Mouse (Mus musculus) kidney, embryonic 14.5 days (tissue): ENCODE results near the gene Pcyt2. TPM values are rescaled to one million over a fixed set of nuclear protein-coding genes. Genes with fewer than 3 reads are reported as not detected.

Experiments
- ATAC-seq: fragments of 200-750 bp; cut with Nextera tagmentation; 2 replicates; pipeline ENCODE4 v1.8.0; 2017; ENCODE audit warnings: moderate number of reproducible peaks, mild to moderate bottlenecking, moderate TSS enrichment, moderate library complexity; ENCODE audit not compliant: low FRiP score, low TSS enrichment
- H3K27ac ChIP-seq: fragments of 300-500 bp; sonication (generic); 2 replicates; pipeline ENCODE4 v1.5.1; 2014; ENCODE audit warnings: low read depth, mild to moderate bottlenecking, low read length, moderate library complexity, mixed read lengths
- H3K27me3 ChIP-seq: fragments of 300-500 bp; sonication (generic); 2 replicates; pipeline ENCODE4 v1.6.1; 2014; ENCODE audit warnings: mild to moderate bottlenecking, low read length; ENCODE audit not compliant: control insufficient read depth, insufficient read depth
- H3K36me3 ChIP-seq: fragments of 300-500 bp; sonication (generic); 2 replicates; pipeline ENCODE4 v1.6.1; 2014; ENCODE audit warnings: low read length, mixed read lengths; ENCODE audit not compliant: control insufficient read depth, insufficient read depth
- H3K4me1 ChIP-seq: fragments of 300-500 bp; sonication (generic); 2 replicates; pipeline ENCODE4 v1.6.1; 2014; ENCODE audit warnings: low read length, mixed read lengths; ENCODE audit not compliant: control insufficient read depth, insufficient read depth
- H3K4me2 ChIP-seq: fragments of 300-500 bp; sonication (generic); replicated peaks from 2 replicates; pipeline ENCODE4 v1.6.1; 2014; ENCODE audit warnings: low read depth, mild to moderate bottlenecking, low read length
- H3K4me3 ChIP-seq: fragments of 300-500 bp; sonication (generic); 2 replicates; pipeline ENCODE4 v1.5.1; 2014; ENCODE audit warnings: mild to moderate bottlenecking, low read length
- H3K9ac ChIP-seq: fragments of 300-500 bp; sonication (generic); 2 replicates; pipeline ENCODE4 v1.6.1; 2014; ENCODE audit warnings: low read depth, mild to moderate bottlenecking, low read length, moderate library complexity
- H3K9me3 ChIP-seq: fragments of 300-500 bp; sonication (generic); 2 replicates; pipeline ENCODE4 v1.6.1; 2016; ENCODE audit warnings: low read length; ENCODE audit not compliant: control insufficient read depth
- WGBS: fragments of 180-500 bp; shearing (Covaris S2); extraction: QIAGEN DNeasy Blood & Tissue Kit; methylation state at CpG from one replicate; pipeline ENCODE4 v1.1.7; 2014; 5-methylcytosine and 5-hydroxymethylcytosine counted together
- polyA plus RNA-seq: library from polyadenylated mRNA; unstranded; fragments of >200 nt; fragmentation: Nextera tagmentation; extraction: Ambion mirVana; gene quantifications from 2 replicates; pipeline ENCODE4 v1.2.1, GENCODE M21; 2014

Gene Pcyt2
- polyA plus RNA-seq, 1 experiment from 2014 or later: 82.7 TPM

DNA sequence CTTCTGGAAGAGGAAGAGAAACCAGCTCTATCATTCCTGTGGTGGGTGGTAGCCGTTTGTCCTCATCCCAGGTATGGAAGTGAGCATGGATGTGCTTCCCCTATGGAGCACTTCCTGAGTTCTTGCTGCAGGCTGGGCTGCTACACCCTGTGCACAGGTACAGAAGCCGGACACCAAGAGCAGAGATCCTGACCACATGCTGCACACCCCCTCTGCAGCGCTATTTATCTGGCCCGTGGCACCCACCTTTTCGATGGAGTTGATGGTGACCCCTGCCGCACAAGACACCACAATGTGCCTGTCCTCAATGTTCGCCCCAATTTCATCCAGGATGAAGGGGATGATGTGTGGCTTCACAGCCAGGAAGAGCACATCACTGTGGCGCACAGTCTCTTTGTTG, 24.1 kb upstream of the Pcyt2 start:
- no peak overlapping the region for H3K4me3 ChIP-seq
- no peak for ATAC-seq
- H3K27ac ChIP-seq: no peak overlapping the region
- no peak overlapping the region for H3K4me2 ChIP-seq
- no peaks in the 10 kb centered on the region for H3K9me3 ChIP-seq
- H3K9ac ChIP-seq: no peak overlapping the region
- H3K27me3 ChIP-seq: no peaks in the 10 kb centered on the region
- peaks cover 4% of the 10 kb centered on the region; the same call in 1 of the 2 replicates for H3K4me1 ChIP-seq
- H3K36me3 ChIP-seq: no peaks in the 10 kb centered on the region
- 77% methylated on average over 8 of the region's 8 CpGs for WGBS

DNA sequence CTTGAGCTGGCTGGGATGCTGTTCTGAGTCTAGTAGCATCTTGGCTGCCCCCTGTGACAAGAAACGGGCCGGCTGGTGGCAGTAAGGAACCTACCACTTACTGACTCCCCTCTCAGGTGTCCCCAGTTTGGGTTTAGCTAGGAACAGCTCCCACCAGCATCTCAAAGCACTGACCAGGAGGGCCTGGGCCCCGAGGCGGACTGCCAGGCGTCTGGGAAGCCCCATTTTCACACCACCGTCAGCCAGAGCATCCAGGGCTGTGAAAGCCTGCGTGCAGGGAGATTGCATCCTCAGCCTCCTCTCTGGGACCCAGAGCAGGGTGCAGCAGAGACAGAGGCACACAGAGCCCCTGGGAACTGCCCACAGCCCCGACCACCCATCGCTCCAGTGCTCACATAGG, 23.5 kb upstream of the Pcyt2 start:
- ATAC-seq: no peak
- Histone ChIP-seq H3K27ac (no peak overlapping the region), H3K4me3 (no peak overlapping the region), H3K4me1 (peaks cover 4% of the 10 kb centered on the region; the same call in 1 of the 2 replicates), H3K36me3 (no peaks in the 10 kb centered on the region), H3K4me2 (no peak overlapping the region), H3K9ac (no peak overlapping the region), H3K9me3 (no peaks in the 10 kb centered on the region), H3K27me3 (no peaks in the 10 kb centered on the region)
- WGBS: 51% methylated on average over 9 of the region's 9 CpGs

- no peak for ATAC-seq
- H3K9ac ChIP-seq: no peak overlapping the region
- H3K4me2 ChIP-seq: no peak overlapping the region
- H3K4me1 ChIP-seq: peaks cover 30% of the 10 kb centered on the region
- no peak overlapping the region for H3K4me3 ChIP-seq
- no peaks in the 10 kb centered on the region for H3K9me3 ChIP-seq
- no peak overlapping the region for H3K27ac ChIP-seq
- no peaks in the 10 kb centered on the region for H3K36me3 ChIP-seq
- 79% methylated on average over 5 of the region's 5 CpGs for WGBS
- no peaks in the 10 kb centered on the region for H3K27me3 ChIP-seq
Measured at GRCm38 (mm10) chr11:120634810-120635209, 17.1 kb upstream of the Pcyt2 start.

DNA sequence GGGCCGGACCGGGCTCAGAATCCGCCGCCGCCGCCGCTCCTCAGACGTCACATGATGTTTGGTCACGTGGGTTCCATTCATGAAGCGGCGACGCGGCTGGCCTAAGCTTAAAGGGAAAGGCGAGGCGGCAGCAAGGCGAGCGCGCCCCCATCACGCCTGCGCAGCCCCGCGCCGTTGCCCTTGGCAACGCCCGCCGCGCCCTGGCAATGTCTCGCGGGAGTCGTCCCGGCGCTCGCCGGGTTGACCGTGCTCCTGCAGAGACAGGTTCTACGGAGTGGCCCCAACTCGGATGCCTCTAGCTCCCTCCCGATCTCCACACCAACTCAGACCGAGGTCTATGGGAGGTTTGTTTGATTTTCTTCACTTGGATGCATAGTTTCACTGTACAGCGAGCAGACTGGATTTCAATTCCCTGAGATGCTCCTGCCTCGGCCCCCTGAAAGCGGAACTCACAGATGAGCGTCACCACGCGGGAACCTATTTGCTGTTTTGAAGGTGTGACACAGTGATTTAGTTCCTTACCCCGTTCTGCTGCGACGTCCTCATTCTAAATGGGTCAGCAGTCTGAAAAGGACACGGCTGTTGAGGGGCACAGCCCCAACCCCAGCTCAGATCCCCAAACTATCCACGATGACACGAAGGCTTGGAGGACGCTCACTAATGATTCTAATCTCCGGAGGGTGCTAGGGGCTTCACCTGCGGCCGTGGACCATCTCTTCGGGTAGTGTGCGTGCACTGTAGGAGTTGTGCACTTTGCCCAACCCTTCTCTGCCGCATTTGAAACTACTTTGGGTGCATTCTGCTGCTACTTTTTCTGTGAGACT, 16.0 kb upstream of the Pcyt2 start, which contains the start of gene Mafg:
Gene Mafg (minus strand): TSS at position 81 of the 824 bp plus-strand sequence.
- ATAC-seq: peak; percentile 90
- H3K4me1 ChIP-seq: peaks cover 33% of the 10 kb centered on the region

GRCm38 (mm10) chr11:120632559-120633519, 15.1 kb upstream of the Pcyt2 start:
- H3K9ac ChIP-seq: peak overlapping the region; percentile 95
- peaks cover 13% of the 10 kb centered on the region for H3K36me3 ChIP-seq
- H3K4me2 ChIP-seq: peak overlapping the region; percentile 61
- WGBS: 0% methylated on average over 86 of the region's 116 CpGs
- peak; percentile 77 for ATAC-seq
- H3K9me3 ChIP-seq: no peaks in the 10 kb centered on the region
- H3K4me1 ChIP-seq: peaks cover 33% of the 10 kb centered on the region
- H3K4me3 ChIP-seq: peak overlapping the region; percentile 98
- H3K27ac ChIP-seq: peak overlapping the region; percentile 88
- no peaks in the 10 kb centered on the region for H3K27me3 ChIP-seq

More for the DNA sequence above, 16.0 kb upstream of the Pcyt2 start, which contains the start of gene Mafg:
- Histone ChIP-seq H3K9me3 (no peaks in the 10 kb centered on the region), H3K27me3 (no peaks in the 10 kb centered on the region), H3K4me2 (peak within 1 kb of the TSS; percentile 61), H3K9ac (peak within 1 kb of the TSS; percentile 95), H3K4me3 (peak within 1 kb of the TSS; percentile 98), H3K36me3 (peaks cover 9% of the 10 kb centered on the region), H3K27ac (peak within 1 kb of the TSS; percentile 88)
- WGBS: 16% methylated on average over 43 of the region's 58 CpGs

DNA sequence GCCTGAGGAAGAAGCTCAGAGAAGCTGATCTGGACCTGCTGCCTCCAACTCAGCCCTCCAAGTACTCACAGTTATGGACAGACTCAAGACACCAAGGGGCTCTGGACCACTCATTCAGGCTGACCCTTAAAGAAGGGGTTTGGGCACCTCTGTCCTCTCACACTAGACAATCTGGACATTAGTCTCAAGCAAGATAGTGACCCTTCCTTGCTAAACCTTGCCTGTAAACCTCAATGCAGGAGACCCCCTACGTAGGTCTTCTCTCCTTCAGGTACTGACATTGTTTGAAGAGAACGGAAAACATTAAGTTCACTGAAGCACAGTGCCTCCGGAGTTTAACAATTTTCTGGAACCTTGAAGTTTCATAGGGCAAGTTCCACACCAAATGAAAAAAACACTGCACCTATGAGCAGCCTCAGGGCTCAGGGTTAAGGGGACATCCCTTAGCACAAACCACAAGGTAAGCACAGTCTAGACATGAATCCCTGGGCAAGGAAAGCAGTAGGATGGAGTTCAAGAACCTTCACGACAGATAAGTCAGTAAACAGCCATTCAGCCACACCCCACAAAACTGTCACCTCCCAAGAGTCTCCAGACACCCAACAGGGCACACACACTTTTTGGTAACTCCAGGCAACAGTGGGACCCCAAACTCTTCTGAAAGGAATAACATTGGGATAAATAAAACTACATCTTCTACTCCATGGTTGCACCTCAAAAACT, 14.2 kb upstream of the Pcyt2 start:
- peak overlapping the region; percentile 95 for H3K9ac ChIP-seq
- peaks cover 33% of the 10 kb centered on the region for H3K4me1 ChIP-seq
- H3K4me3 ChIP-seq: peak overlapping the region; percentile 98
- peak overlapping the region; percentile 61 for H3K4me2 ChIP-seq
- no peaks in the 10 kb centered on the region for H3K27me3 ChIP-seq
- H3K36me3 ChIP-seq: peaks cover 22% of the 10 kb centered on the region
- H3K9me3 ChIP-seq: no peaks in the 10 kb centered on the region
- no peak for ATAC-seq
- peak overlapping the region; percentile 88; the same call in 1 of the 2 replicates for H3K27ac ChIP-seq
- WGBS: 45% methylated on average over 4 of the region's 4 CpGs

DNA sequence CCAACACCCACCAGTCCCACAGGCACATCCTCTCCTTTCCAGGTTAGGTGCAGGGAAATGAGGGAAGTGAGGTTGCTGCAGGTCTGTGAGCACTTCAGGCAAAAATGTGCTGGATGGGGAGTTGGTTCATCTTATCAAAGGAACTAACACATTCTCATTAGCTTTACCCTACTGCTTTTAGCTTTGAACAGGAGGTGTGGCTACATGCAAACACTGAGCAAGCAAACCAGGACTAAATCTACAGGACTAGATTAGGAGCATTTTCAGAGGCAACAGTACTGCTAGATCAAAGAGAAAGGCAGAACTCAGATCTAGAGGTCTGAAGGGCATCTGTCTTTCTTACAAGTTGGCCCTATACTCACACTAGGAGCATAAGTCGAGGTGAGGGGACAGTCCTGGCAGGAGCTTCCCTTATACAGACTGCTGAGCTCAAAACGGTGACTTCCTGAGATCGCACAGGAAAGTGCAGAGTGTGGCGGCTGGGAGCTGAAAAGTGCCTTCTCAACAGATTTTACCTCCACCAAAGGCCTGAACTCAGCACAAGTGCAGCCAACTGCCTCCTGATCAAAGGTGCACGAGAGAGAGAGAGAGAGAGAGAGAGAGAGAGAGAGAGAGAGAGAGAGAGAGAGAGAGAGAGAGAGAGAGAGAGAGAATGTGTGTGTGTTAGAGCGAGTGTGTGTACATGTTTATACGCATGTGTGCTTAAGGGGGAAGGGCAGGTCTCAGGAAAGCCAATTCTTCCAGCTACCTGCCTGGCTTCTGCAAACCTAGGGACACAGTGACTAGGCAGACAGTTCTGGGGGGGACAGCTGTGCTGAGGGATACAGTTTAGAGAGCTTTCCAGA, 13.4 kb upstream of the Pcyt2 start:
- H3K27me3 ChIP-seq: no peaks in the 10 kb centered on the region
- H3K9ac ChIP-seq: peak overlapping the region; percentile 38; the same call in 1 of the 2 replicates
- peaks cover 28% of the 10 kb centered on the region for H3K36me3 ChIP-seq
- H3K4me1 ChIP-seq: peaks cover 33% of the 10 kb centered on the region
- H3K4me3 ChIP-seq: peak overlapping the region; percentile 98; the same call in 1 of the 2 replicates
- H3K27ac ChIP-seq: peak overlapping the region; percentile 88
- H3K9me3 ChIP-seq: no peaks in the 10 kb centered on the region
- no peak for ATAC-seq
- 22% methylated on average over 7 of the region's 7 CpGs for WGBS
- peak overlapping the region; percentile 61 for H3K4me2 ChIP-seq
